Mouse (Mus musculus) testis, adult 2 months (tissue): ENCODE measurements around the gene Golgb1. TPM values are rescaled to one million over a fixed set of nuclear protein-coding genes. Genes with fewer than 3 reads are reported as not detected.
A peak's percentile ranks its signal among the peaks of the same experiment; 100 is the strongest.
"Not testable (repeated sequence)": the region's sequence is repeated elsewhere in the genome, so short reads cannot be mapped to it uniquely, and the experiment has no call there.

Source experiments
- H3K27ac ChIP-seq: fragments of 200-500 bp; 2 replicates; pipeline ENCODE4 v1.5.1; 2012; ENCODE audit warnings: low read depth, low read length; ENCODE audit not compliant: control insufficient read depth, insufficient read depth
- H3K27me3 ChIP-seq: fragments of 200-500 bp; 2 replicates; pipeline ENCODE4 v1.6.1; 2012; ENCODE audit warnings: mild to moderate bottlenecking, low read length, moderate library complexity; ENCODE audit not compliant: control insufficient read depth, insufficient read depth
- H3K36me3 ChIP-seq: fragments of 200-500 bp; 2 replicates; pipeline ENCODE4 v1.6.1; 2012; ENCODE audit warnings: mild to moderate bottlenecking, low read length; ENCODE audit not compliant: control insufficient read depth, insufficient read depth
- H3K4me1 ChIP-seq: fragments of 200-500 bp; 2 replicates; pipeline ENCODE4 v1.6.1; 2012; ENCODE audit warnings: low read length; ENCODE audit not compliant: control insufficient read depth, insufficient read depth
- H3K4me3 ChIP-seq: fragments of 200-500 bp; 2 replicates; pipeline ENCODE4 v1.5.1; 2012; ENCODE audit warnings: low read depth, mild to moderate bottlenecking, low read length, moderate library complexity, mixed read lengths; ENCODE audit not compliant: control insufficient read depth
- CTCF ChIP-seq: fragments of 200-500 bp; IDR thresholded peaks from 2 replicates; pipeline ENCODE4 v1.5.1; 2012; ENCODE audit warnings: low read depth, mild to moderate bottlenecking, inconsistent platforms, low read length, moderate library complexity; ENCODE audit not compliant: control insufficient read depth, insufficient read depth, insufficient replicate concordance
- POLR2A ChIP-seq: fragments of 200-500 bp; IDR thresholded peaks from 2 replicates; pipeline ENCODE4 v1.6.1; 2012; ENCODE audit warnings: low read depth, mild to moderate bottlenecking, inconsistent platforms, low read length, moderate library complexity; ENCODE audit not compliant: control insufficient read depth
- polyA plus RNA-seq: library from polyadenylated mRNA; depleted of rRNA; stranded (reverse); fragments of >200 nt; gene quantifications from 2 replicates; pipeline ENCODE4 v1.2.3, GENCODE M21; 2012; rRNA removed

Golgb1 gene
- polyA plus RNA-seq = 37.1 and 49.1 TPM in 2 replicates

- H3K4me1 ChIP-seq = peaks cover 2% of the 10 kb centered on the region
- no peaks in the 10 kb centered on the region for H3K36me3 ChIP-seq
- TF ChIP-seq CTCF = no peak
- peak; percentile 97 for TF ChIP-seq POLR2A
- H3K27me3 ChIP-seq = no peaks in the 10 kb centered on the region
- peak within 1 kb of the TSS; percentile 96 for H3K4me3 ChIP-seq
- peak within 1 kb of the TSS; percentile 93 for H3K27ac ChIP-seq
These were observed at the start of gene Golgb1, which contains the start of gene Eaf2 for GRCm38 (mm10) chr16:36874583-36875275. Gene Golgb1 (plus strand): TSS chr16:36875140. Gene Eaf2 (minus strand): TSS chr16:36875003.

GRCm38 (mm10) chr16:36827611-36828053, 47.3 kb upstream of the Golgb1 start:
- TF ChIP-seq CTCF = no peak
- no peak for TF ChIP-seq POLR2A
- peaks cover 4% of the 10 kb centered on the region for H3K4me1 ChIP-seq
- H3K4me3 ChIP-seq = peak overlapping the region; percentile 94
- H3K36me3 ChIP-seq = no peaks in the 10 kb centered on the region
- no peaks in the 10 kb centered on the region for H3K27me3 ChIP-seq
- no peak overlapping the region for H3K27ac ChIP-seq

DNA sequence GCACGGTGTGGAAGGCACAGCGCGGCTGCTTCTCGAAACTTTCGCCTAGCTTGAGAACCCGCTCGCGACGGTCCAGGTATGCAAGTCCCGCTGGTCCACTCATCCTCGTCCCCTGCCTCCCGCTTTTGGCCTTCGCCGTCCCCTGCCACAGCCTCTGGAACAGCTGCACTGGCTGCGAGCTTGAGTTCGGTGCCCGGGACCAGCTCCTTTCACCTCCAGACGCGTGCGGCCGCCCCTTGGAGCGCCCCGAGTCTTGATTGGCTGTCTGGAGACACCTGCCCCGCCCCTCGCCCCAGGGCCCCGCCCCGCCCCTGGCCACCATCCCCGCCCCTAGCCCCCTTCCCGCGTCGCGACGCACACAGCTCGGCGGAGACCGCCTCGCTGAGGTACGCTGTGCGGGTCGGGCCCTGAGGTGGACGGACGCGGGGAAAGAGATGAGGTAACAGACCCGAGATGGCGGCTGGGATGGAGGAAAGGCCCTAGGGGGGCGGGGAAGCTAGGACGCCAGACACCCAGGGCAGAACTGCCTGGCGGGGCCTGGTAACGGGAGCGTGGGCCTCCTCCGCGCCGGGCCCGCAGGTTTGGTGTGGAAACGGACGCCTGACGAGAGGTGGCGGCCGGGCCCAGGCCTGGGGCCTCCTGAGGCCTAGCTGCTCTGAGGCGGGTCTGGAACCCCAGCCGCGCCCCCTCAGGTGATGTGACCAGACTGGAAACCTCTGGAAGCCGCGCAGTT, 46.7 kb upstream of the Golgb1 start, which contains the start of gene Iqcb1:
Gene Iqcb1 (plus strand): TSS at position 332 of the 733 bp plus-strand sequence.
- peak within 1 kb of the TSS; percentile 96 for H3K27ac ChIP-seq

DNA sequence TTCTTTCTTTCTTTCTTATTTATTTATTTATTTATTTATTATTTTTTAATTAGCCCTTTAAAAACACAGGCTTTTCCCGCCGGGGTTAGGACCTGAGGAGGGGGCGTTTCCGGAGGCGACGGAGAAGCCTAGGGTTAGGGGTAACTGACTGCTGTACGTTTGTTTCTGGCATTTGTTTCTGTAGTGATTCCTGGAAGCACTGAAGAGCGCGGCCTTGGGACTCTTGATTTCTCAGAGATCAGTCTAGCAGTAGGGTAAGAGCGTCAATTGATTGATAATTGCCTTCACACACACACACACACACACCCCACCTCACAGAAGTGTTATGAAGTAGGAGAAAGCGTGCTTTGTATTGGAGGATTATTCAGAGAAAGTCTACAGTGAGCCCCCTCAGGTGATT, 46.1 kb upstream of the Golgb1 start:
- Histone ChIP-seq H3K4me3 (peak overlapping the region; percentile 98), H3K27ac (peak overlapping the region; percentile 74; the same call in 1 of the 2 replicates), H3K4me1 (peaks cover 4% of the 10 kb centered on the region), H3K27me3 (no peaks in the 10 kb centered on the region), H3K36me3 (no peaks in the 10 kb centered on the region)
- TF ChIP-seq CTCF (no peak), POLR2A (no peak)

More for the DNA sequence above, 46.7 kb upstream of the Golgb1 start, which contains the start of gene Iqcb1:
- Histone ChIP-seq H3K36me3 (no peaks in the 10 kb centered on the region), H3K4me3 (peak within 1 kb of the TSS; percentile 98), H3K27me3 (no peaks in the 10 kb centered on the region), H3K4me1 (peaks cover 4% of the 10 kb centered on the region)
- peak; percentile 88 for TF ChIP-seq POLR2A
- TF ChIP-seq CTCF = no peak

DNA sequence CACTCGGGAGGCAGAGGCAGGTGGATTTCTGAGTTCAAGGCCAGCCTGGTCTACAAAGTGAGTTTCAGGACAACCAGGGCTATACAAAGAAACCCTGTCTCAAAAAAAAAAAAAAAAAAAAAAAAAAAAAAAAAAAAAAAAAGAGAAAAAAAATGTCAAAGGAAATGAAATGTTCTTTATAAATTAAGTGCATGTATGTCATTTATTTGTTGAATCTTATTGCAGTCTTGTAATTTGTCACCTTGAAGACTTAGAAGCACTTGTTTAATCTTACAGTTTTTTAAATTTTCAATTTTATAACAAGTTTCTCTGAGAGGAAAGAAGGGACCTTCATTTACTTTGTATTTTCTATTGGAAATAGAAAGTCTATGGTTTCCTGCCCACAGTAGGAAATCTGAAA, 28.0 kb upstream of the Golgb1 start:
- not testable (repeated sequence) for H3K36me3 ChIP-seq, H3K4me1 ChIP-seq, H3K27ac ChIP-seq, H3K4me3 ChIP-seq, H3K27me3 ChIP-seq

- Histone ChIP-seq H3K36me3 (no peaks in the 10 kb centered on the region), H3K27me3 (no peaks in the 10 kb centered on the region), H3K27ac (no peak overlapping the region), H3K4me1 (no peaks in the 10 kb centered on the region), H3K4me3 (no peak overlapping the region)
- TF ChIP-seq POLR2A (no peak), CTCF (no peak)
These were observed 23.7 kb upstream of the Golgb1 start for GRCm38 (mm10) chr16:36851202-36851601.

DNA sequence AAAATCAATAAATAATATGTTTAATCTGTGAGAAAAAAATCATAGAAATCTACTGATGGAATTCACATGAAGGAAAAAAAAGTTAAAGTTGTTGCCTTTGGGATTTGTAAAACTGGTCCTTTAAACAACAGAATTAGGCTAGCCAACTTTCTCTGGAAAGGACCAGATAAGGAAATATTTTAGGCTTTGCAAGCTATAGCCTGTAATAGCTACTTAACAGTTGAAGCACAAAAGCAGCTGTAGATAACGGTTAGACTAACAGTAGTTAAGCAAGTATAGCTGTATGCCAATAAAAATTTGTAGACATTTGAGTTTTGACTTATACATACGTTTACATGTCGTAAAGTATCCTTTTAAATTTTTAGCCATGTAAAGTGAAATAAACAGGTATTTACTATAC, 11.4 kb upstream of the Golgb1 start:
- Histone ChIP-seq H3K27me3 (no peaks in the 10 kb centered on the region), H3K27ac (no peak overlapping the region), H3K36me3 (no peaks in the 10 kb centered on the region; the same call in none of the 2 replicates), H3K4me3 (no peak overlapping the region), H3K4me1 (no peaks in the 10 kb centered on the region)
- no peak for TF ChIP-seq POLR2A
